Mouse (Mus musculus) lung, embryonic 15.5 days (tissue): ENCODE results near the gene Gpank1. TPM values are rescaled to one million over a fixed set of nuclear protein-coding genes. Genes with fewer than 3 reads are reported as not detected.
"Not testable (repeated sequence)": the region's sequence is repeated elsewhere in the genome, so short reads cannot be mapped to it uniquely, and the experiment has no call there.

ENCODE experiments used
- ATAC-seq: fragments of 200-750 bp; cut with Nextera tagmentation; 2 replicates; pipeline ENCODE4 v1.8.0; 2017; ENCODE audit warnings: moderate number of reproducible peaks, borderline replicate concordance; ENCODE audit not compliant: low FRiP score, low TSS enrichment; ENCODE audit errors: extremely low read depth
- H3K27ac ChIP-seq: fragments of 300-500 bp; sonication (generic); 2 replicates; pipeline ENCODE4 v1.5.1; 2015; ENCODE audit warnings: moderate library complexity, mild to moderate bottlenecking, inconsistent platforms
- H3K27me3 ChIP-seq: fragments of 300-500 bp; sonication (generic); 2 replicates; pipeline ENCODE4 v1.6.1; 2015; ENCODE audit warnings: inconsistent platforms
- H3K36me3 ChIP-seq: fragments of 300-500 bp; sonication (generic); 2 replicates; pipeline ENCODE4 v1.6.1; 2015; ENCODE audit warnings: inconsistent platforms
- H3K4me1 ChIP-seq: fragments of 300-500 bp; sonication (generic); 2 replicates; pipeline ENCODE4 v1.6.1; 2015; ENCODE audit warnings: inconsistent platforms
- H3K4me2 ChIP-seq: fragments of 300-500 bp; sonication (generic); 2 replicates; pipeline ENCODE4 v1.6.1; 2015; ENCODE audit warnings: inconsistent platforms, mild to moderate bottlenecking, moderate library complexity
- H3K4me3 ChIP-seq: fragments of 300-500 bp; sonication (generic); 2 replicates; pipeline ENCODE4 v1.5.1; 2015; ENCODE audit warnings: mild to moderate bottlenecking, inconsistent platforms
- H3K9ac ChIP-seq: fragments of 300-500 bp; sonication (generic); 2 replicates; pipeline ENCODE4 v1.6.1; 2015; ENCODE audit warnings: inconsistent platforms
- H3K9me3 ChIP-seq: fragments of 300-500 bp; sonication (generic); 2 replicates; pipeline ENCODE4 v1.6.1; 2016; ENCODE audit warnings: inconsistent platforms
- WGBS: fragments of 180-500 bp; shearing (Covaris S2); methylation state at CpG from one replicate; pipeline ENCODE4 v1.1.7; 2015; 5-methylcytosine and 5-hydroxymethylcytosine counted together
- polyA plus RNA-seq: library from polyadenylated mRNA; unstranded; fragments of >200 nt; fragmentation: Nextera tagmentation; extraction: Ambion mirVana; gene quantifications from 2 replicates; pipeline ENCODE4 v1.2.1, GENCODE M21; 2015

Gpank1 gene
- polyA plus RNA-seq, 1 experiment from 2014 or later, result 17.7 TPM

- not testable (repeated sequence) for H3K4me2 ChIP-seq, H3K27ac ChIP-seq, H3K27me3 ChIP-seq, H3K9me3 ChIP-seq, ATAC-seq, H3K4me3 ChIP-seq, H3K9ac ChIP-seq
- WGBS, result 89% methylated on average over 12 of the region's 12 CpGs
- peaks cover 15% of the 10 kb centered on the region; the same call in 1 of the 2 replicates for H3K36me3 ChIP-seq
- H3K4me1 ChIP-seq, result peaks cover 48% of the 10 kb centered on the region
Measured at GRCm38 (mm10) chr17:35124261-35124896, 3.1 kb downstream of the Gpank1 start.

GRCm38 (mm10) chr17:35125081-35125480, 3.8 kb downstream of the Gpank1 start:
- no peak for ATAC-seq
- no peaks in the 10 kb centered on the region for H3K27me3 ChIP-seq
- peak overlapping the region; percentile 67; the same call in 1 of the 2 replicates for H3K4me3 ChIP-seq
- H3K9me3 ChIP-seq, result no peaks in the 10 kb centered on the region
- peaks cover 10% of the 10 kb centered on the region; the same call in 1 of the 2 replicates for H3K36me3 ChIP-seq
- 81% methylated on average over 1 of the region's 1 CpGs for WGBS
- peak overlapping the region; percentile 89; the same call in 1 of the 2 replicates for H3K27ac ChIP-seq
- no peak overlapping the region; the same call in 1 of the 2 replicates for H3K4me2 ChIP-seq
- peaks cover 42% of the 10 kb centered on the region for H3K4me1 ChIP-seq
- no peak overlapping the region for H3K9ac ChIP-seq

- Histone ChIP-seq H3K27ac (peak overlapping the region; percentile 89), H3K4me2 (peak overlapping the region; percentile 69), H3K27me3 (no peaks in the 10 kb centered on the region), H3K4me3 (peak overlapping the region; percentile 67), H3K4me1 (peaks cover 37% of the 10 kb centered on the region), H3K9me3 (no peaks in the 10 kb centered on the region), H3K36me3 (peaks cover 10% of the 10 kb centered on the region; the same call in 1 of the 2 replicates), H3K9ac (peak overlapping the region; percentile 72)
- 14% methylated on average over 6 of the region's 6 CpGs for WGBS
- ATAC-seq, result no peak
Measured at GRCm38 (mm10) chr17:35125578-35125977, 4.3 kb downstream of the Gpank1 start.

- H3K4me3 ChIP-seq, result peak within 1 kb of the TSS; percentile 67
- no peaks in the 10 kb centered on the region for H3K27me3 ChIP-seq
- H3K36me3 ChIP-seq, result peaks cover 10% of the 10 kb centered on the region; the same call in 1 of the 2 replicates
- H3K9ac ChIP-seq, result peak within 1 kb of the TSS; percentile 72
- peak within 1 kb of the TSS; percentile 89 for H3K27ac ChIP-seq
- H3K4me2 ChIP-seq, result peak within 1 kb of the TSS; percentile 69
- ATAC-seq, result peak; percentile 50
- peaks cover 37% of the 10 kb centered on the region for H3K4me1 ChIP-seq
- WGBS, result 0% methylated on average over 36 of the region's 36 CpGs
- H3K9me3 ChIP-seq, result no peaks in the 10 kb centered on the region
Measured at GRCm38 (mm10) chr17:35126206-35126611, 5.0 kb downstream of the Gpank1 start, which contains the start of gene D17H6S53E. D17H6S53E (plus strand) TSS chr17:35126373.

GRCm38 (mm10) chr17:35127017-35127416, 5.8 kb downstream of the Gpank1 start:
- no peaks in the 10 kb centered on the region for H3K27me3 ChIP-seq
- no peak for ATAC-seq
- peak overlapping the region; percentile 69 for H3K4me2 ChIP-seq
- 54% methylated on average over 13 of the region's 13 CpGs for WGBS
- no peaks in the 10 kb centered on the region for H3K9me3 ChIP-seq
- H3K9ac ChIP-seq, result peak overlapping the region; percentile 72; the same call in 1 of the 2 replicates
- peak overlapping the region; percentile 67 for H3K4me3 ChIP-seq
- H3K36me3 ChIP-seq, result peaks cover 10% of the 10 kb centered on the region; the same call in 1 of the 2 replicates
- H3K27ac ChIP-seq, result 0 out of 2 replicates have a peak overlapping the region, but pooled peaks have one; percentile 89
- H3K4me1 ChIP-seq, result peaks cover 34% of the 10 kb centered on the region

GRCm38 (mm10) chr17:35128996-35129395, 7.7 kb downstream of the Gpank1 start:
- no peaks in the 10 kb centered on the region for H3K27me3 ChIP-seq
- 53% methylated on average over 11 of the region's 11 CpGs for WGBS

GRCm38 (mm10) chr17:35131038-35131437, 9.8 kb downstream of the Gpank1 start:
- Histone ChIP-seq H3K9me3 (no peaks in the 10 kb centered on the region), H3K36me3 (no peaks in the 10 kb centered on the region; the same call in 1 of the 2 replicates), H3K4me2 (no peak overlapping the region), H3K4me3 (no peak overlapping the region), H3K9ac (no peak overlapping the region), H3K27ac (no peak overlapping the region), H3K27me3 (no peaks in the 10 kb centered on the region), H3K4me1 (peaks cover 19% of the 10 kb centered on the region)
- WGBS, result 91% methylated on average over 8 of the region's 8 CpGs
- ATAC-seq, result no peak

More at GRCm38 (mm10) chr17:35128996-35129395, 7.7 kb downstream of the Gpank1 start:
- Histone ChIP-seq H3K27ac (no peak overlapping the region), H3K4me1 (peaks cover 32% of the 10 kb centered on the region), H3K4me2 (no peak overlapping the region), H3K4me3 (no peak overlapping the region), H3K9ac (no peak overlapping the region), H3K9me3 (no peaks in the 10 kb centered on the region), H3K36me3 (peaks cover 4% of the 10 kb centered on the region; the same call in 1 of the 2 replicates)
- no peak for ATAC-seq

GRCm38 (mm10) chr17:35131500-35132173, 10.4 kb downstream of the Gpank1 start, which contains the start of gene Apom:
Apom (minus strand) TSS chr17:35132050.
- no peak within 1 kb of the TSS for H3K4me2 ChIP-seq
- H3K27me3 ChIP-seq, result no peaks in the 10 kb centered on the region
- H3K36me3 ChIP-seq, result no peaks in the 10 kb centered on the region; the same call in 1 of the 2 replicates
- no peak within 1 kb of the TSS for H3K27ac ChIP-seq
- H3K9ac ChIP-seq, result no peak within 1 kb of the TSS
- no peak for ATAC-seq
- H3K4me1 ChIP-seq, result peaks cover 23% of the 10 kb centered on the region
- no peak within 1 kb of the TSS for H3K4me3 ChIP-seq
- H3K9me3 ChIP-seq, result no peaks in the 10 kb centered on the region
- 72% methylated on average over 15 of the region's 15 CpGs for WGBS

- Histone ChIP-seq H3K4me3 (no peak overlapping the region), H3K4me1 (peaks cover 23% of the 10 kb centered on the region), H3K27me3 (no peaks in the 10 kb centered on the region), H3K9ac (no peak overlapping the region), H3K27ac (no peak overlapping the region), H3K9me3 (no peaks in the 10 kb centered on the region), H3K36me3 (no peaks in the 10 kb centered on the region; the same call in 1 of the 2 replicates), H3K4me2 (no peak overlapping the region)
- ATAC-seq, result no peak
- 60% methylated on average over 3 of the region's 3 CpGs for WGBS
Measured at GRCm38 (mm10) chr17:35132174-35132560, 10.9 kb downstream of the Gpank1 start.

GRCm38 (mm10) chr17:35133517-35133916, 12.3 kb downstream of the Gpank1 start:
- no peak overlapping the region for H3K27ac ChIP-seq
- H3K4me2 ChIP-seq, result no peak overlapping the region
- no peaks in the 10 kb centered on the region for H3K9me3 ChIP-seq
- ATAC-seq, result no peak
- H3K9ac ChIP-seq, result no peak overlapping the region
- peaks cover 6% of the 10 kb centered on the region for H3K36me3 ChIP-seq
- peaks cover 19% of the 10 kb centered on the region for H3K4me1 ChIP-seq
- no peak overlapping the region for H3K4me3 ChIP-seq
- H3K27me3 ChIP-seq, result no peaks in the 10 kb centered on the region
- 95% methylated on average over 7 of the region's 7 CpGs for WGBS

- ATAC-seq, result peak; percentile 94
- peak within 1 kb of the TSS; percentile 79 for H3K4me2 ChIP-seq
- no peaks in the 10 kb centered on the region for H3K27me3 ChIP-seq
- peaks cover 19% of the 10 kb centered on the region for H3K4me1 ChIP-seq
- no peaks in the 10 kb centered on the region for H3K9me3 ChIP-seq
- WGBS, result under 1% methylated on average over 66 of the region's 66 CpGs
- H3K27ac ChIP-seq, result peak within 1 kb of the TSS; percentile 94
- H3K36me3 ChIP-seq, result peaks cover 21% of the 10 kb centered on the region
- peak within 1 kb of the TSS; percentile 78 for H3K9ac ChIP-seq
- H3K4me3 ChIP-seq, result peak within 1 kb of the TSS; percentile 82
Measured at GRCm38 (mm10) chr17:35134801-35135590, 13.7 kb downstream of the Gpank1 start, which contains the start of gene Bag6. Bag6 (plus strand) TSS chr17:35135178.
